Mouse (Mus musculus) right cerebral cortex, postnatal 10 days (tissue): ENCODE measurements around the gene H2-M1.

Experiments used
- DNase-seq, 2 experiments: peaks; one replicate each; pipeline ENCODE4 v3.0.0; 2021; ENCODE audit warnings: low spot score in 2 of 2

The H2-M1 gene

GRCm38 (mm10) chr17:36672119-36672518 is at the start of gene H2-M1:
Gene H2-M1 (minus strand): TSS chr17:36672219.
- no peak for DNase-seq

GRCm38 (mm10) chr17:36697693-36698092 is 25.7 kb upstream of the H2-M1 start:
- DNase-seq, result no peak

- DNase-seq, result no peak
Observed at GRCm38 (mm10) chr17:36642566-36642965, 29.5 kb downstream of the H2-M1 start, which contains the start of gene H2-M9. Gene H2-M9 (minus strand): TSS chr17:36642666.
